Mouse (Mus musculus) embryo, embryonic 11 days (tissue): ENCODE measurements around the gene Gprc5a.
A peak's percentile ranks its signal among the peaks of the same experiment; 100 is the strongest.

Experiments used
- DNase-seq: peaks from one replicate; pipeline ENCODE4 v3.0.0-alpha.2; 2015

Gprc5a gene

DNA sequence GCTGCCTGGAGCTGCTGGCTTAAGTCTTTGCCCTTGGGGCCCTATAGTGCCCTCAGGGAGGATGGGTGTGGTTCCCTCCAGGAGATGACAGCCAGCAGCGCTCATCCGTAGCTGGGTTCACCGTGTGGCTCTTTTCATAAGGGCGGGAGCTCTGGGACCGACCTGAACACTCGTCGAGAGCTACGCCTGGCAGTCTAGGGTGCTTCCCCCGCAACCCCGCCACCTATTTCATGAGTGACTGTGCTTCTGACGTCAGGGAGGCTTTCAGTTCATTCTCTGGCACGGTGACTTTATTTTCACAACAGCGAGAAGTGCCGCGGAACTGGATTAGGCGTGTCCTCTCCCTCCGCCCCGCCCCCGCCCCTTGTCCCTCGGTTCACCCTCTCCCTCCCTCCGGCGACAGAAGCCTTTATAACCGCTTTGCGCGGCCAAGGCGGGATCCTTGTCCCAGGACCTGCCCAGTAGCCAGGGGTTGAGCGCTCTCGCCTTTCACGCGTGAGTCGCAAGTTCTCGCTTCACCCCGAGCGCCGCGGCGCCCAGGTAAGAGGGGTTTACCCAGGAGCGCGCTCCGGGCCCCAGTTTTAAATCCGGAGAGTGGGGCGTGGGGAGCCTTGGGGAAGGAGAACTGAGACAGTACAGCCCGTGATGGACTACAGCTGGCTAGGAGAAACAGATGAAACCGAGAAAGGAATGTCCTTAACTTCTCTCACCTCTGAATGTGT is at the start of gene Gprc5a:
TSS of gene Gprc5a (plus strand) at position 416 of the 722 bp plus-strand sequence.
- DNase-seq = peak; percentile 84

DNA sequence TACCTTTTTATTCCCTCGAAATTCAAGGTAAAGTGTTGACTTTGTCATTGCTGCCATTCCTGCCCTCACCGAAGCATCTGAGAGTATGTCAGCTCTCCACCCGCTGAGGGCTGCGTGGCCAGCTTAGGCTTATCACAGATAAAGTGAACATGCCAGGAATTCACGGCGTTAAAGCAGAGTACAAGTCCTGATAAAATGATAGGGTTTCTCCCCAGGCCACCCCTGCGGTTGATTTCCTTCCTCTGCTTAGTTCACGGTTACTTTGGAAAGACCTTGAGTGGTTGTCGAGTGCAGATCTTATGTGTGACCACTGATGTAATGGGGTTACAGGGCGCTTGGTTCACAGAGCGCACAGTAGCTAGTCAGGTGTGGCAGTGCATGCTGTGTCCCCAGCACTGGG is 48.2 kb upstream of the Gprc5a start:
- no peak for DNase-seq

DNA sequence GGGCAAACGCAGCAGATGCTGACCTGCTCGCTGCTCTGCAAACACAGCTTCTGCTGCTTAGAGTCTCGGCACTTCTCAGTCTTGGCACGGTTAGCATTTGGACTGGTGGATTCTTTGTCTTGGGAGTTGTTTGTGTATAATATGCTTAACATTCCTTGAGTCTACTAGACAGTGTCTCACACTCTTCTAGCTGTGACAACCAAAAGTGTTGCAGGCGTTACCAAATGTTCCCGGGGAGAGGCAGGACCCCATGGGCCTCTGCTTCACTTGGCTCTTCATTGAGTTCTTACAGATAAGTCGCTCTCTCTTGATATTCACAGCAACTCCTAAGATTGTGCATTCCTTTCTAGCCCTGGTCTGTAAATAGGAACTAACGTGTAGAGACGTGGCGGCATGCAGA is 45.9 kb upstream of the Gprc5a start:
- no peak for DNase-seq

DNA sequence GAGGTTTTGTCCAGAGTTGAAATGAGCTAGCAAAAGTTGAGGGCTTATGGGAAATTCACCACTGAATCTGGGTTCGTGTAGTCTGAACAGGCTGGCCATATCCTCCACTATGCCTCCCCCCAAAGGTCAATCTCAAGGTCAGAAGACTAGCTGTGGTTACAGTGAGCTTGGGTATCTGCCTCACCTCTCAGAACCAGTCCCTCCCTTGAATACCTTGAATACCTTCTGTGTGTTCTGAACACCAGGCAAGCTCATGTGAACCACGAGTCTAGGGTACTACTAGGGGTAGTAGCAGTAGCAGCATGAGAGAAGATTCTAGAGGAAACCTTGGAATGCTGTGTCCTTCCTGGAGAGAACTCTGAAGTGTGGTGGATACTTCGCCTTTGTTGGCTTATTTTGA is 43.8 kb upstream of the Gprc5a start:
- DNase-seq = no peak

DNA sequence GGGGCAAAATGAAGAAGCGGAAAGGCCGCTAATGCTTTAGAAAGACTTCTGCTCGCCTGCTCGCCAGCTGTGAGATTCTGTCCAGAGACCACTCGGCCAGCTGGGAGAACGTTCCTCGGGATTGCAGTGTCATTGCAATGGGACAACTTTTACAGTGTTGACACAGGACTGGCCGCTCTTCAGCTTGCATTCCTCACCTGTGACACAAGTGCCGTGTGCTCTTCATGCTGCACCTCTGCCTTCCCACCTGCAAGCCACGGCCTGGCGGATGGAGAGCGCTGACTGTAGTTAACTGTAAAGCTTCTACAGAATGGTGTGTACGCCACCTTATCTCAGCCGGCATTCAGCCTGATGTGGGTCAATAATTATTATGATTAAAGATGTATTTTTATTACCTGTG is 42.1 kb upstream of the Gprc5a start:
- DNase-seq = no peak

DNA sequence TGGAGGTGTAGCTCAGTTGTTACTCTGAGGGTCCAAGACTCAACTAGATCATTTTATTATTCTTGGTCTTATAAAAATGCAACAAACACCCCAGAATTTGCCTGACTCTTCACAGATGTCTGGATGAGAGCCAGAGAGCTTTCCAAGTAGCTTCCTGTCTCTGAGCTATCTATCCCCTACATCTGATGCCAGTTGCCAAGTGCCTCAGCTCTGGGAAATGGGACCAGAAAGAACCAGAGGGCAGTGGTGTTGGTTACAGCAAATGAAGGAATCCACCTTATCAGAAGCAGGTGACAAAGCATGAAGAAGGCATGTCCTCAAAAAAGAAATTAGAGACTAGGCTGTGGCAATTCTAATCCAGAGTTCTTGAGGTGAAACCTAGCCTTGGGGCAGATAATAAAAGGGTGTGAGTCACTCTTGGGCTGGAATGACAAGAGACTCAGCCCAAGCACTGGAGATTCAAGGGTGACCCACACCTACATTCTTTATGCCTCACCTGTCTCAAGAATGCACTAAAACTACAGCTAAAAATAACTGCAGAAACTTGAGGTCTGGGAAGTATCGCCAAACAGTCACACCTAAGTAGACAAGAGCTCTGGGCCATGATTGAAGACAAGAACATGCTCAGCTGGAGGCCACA is 40.5 kb upstream of the Gprc5a start:
- no peak for DNase-seq

DNA sequence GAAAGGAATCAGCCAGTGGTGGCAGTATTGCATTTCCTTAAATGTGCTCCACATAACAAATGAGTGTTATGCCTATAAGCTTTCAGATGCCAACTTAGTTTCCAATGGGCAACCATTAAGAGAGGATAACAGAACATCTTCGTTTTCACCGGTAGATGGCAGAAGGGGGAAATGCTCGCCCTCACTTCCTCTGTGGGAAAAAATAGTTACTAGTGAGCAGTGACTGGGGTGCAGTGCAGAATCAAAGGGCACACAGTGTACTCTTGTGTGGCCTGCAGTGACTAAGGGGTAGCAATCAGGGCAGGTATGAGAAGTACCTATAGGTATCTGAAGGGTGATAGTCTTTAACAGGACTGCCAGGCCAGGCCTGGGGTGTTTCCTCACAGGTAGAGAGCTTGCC is 39.2 kb upstream of the Gprc5a start:
- peak; percentile 42 for DNase-seq

DNA sequence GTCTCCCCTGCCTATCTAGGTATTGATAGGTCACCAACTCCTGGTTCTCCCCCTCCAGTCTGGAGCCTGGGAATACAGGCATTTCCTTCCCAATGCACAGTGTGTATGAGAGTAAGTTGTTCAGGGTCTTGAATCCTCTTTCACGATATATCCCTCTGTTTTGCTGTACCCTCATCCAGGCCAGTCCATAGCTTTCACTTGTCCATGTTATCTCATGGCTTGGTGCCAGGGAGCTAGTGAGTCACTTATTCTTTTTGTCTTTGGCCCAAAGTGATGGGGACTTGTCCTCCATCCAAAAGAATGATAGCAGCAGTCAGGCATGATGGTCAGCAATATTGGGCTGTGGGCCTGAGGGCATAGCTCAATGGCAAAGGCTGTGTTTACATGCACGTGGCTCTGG is 38.7 kb upstream of the Gprc5a start:
- DNase-seq = no peak

DNA sequence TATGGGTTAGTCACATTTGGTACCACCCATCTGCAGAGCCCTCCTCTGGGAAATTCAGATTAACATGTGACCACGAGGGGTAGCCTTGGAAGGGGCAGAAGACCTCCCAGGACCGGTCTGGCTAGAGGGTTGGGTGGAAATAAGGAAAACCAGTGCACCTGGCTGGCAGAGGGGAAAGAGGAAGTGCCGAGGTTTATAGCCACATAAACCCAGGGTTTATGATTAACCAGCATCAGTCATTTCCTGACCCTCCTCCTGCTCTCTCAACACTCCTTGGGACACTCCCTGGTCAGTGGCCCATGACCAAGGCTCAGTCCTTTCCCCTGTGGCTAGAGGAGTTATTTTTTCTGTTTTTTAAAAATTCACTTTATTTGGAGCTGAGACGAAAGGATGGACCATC is 36.2 kb upstream of the Gprc5a start:
- DNase-seq = no peak

DNA sequence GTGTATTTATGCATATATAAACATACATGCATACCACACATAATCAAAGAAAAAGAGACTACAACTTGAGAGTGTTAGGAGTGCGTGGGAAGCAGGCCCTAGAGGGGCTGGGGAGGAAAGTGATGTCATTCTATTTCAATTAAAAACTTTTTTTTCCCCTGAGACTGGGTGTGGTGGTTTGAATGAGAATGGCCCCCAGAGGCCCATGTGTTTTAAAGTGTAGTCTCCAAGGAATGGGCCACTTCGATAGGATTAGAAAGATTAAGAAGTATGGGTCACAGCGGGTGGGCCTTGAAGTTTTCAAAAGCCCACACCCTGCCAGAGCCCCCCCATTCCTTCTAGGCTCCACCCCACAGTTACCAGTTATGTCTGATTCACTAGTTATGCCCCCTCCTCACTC is 26.8 kb upstream of the Gprc5a start:
- no peak for DNase-seq

DNA sequence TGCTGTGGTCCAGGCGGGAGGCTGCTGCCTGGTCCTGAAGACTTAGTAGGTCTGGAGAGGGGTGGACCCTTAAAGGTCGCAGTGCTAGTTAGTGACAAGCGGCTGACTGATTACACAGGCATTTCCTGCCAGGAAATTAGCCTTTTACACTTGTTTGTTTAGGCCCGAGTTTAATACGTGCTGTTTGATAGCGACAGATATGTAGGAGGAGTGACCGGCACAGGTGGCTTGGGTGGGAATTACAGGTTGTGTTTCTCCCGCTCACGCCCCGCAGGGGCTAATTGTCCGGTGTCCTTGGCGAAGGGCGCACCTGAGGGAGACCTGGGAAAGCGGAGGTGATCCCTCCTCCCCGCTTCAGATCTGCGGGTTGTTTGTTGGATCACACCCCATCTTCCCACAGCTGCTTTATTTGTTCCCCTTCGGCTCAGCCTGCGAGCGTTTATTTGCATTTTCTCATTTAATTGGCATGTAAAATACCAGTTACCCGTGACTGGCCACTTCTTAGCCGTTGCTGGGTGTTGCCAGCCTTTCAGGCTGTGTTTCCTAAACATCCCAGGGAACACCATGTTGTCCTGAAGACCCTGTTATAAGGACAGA is 25.1 kb upstream of the Gprc5a start:
- DNase-seq = peak; percentile 16

DNA sequence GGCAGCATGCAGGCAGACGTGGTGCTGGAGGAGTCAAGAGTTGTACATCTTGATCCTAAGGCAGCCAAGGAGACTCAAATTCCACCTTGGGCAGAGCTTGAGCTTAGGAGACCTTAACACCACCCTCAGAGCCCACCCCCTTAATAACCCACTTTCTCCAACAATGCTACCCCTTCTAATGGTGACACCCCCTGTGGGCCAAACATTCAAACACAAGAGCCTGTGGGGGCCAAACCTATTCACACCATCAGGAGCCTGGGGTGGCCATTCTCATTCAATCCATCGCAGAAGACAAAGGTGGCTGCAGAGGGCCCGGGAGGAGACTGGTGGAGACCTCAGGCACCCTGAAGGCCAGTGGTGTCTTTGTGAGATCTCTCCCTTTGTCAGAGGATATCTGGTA is 23.5 kb upstream of the Gprc5a start:
- DNase-seq = no peak

DNA sequence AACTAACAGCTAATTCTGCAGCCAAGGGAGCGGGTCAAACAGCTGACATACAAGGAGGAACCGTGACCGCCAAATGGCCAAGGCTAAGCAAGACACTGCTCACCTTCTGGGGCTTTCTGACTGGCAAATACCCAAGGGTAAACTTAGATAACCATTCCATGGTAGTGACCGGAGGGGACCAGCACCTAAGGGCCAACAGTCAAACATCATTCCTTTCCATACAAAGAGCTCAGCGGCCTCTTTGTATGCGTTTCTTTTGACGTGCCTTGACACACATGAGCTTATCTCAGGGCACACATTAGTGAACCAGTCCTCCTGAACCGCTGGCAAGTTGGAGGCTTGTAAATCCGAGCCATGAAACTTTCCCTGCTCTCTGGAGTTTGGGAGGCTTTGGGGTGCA is 18.2 kb upstream of the Gprc5a start:
- DNase-seq = no peak

DNA sequence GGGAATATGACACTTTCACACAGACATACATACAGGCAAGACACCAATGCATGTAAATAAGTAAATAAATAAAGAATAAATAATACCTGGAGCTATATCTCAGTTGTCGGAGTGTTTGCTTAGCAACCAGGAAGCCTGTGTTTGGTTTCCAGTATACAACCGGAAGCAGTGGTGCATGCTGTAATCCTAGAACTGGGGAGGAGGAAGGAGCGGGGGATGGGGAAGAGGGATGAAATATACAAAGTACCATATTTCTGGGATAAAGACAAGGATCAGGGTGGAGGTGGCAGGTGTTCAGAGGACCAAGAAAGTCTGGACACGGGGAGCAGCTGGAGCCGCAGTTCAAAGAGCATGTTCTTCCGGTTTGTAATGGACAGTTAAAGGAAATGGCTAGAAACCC is 16.9 kb upstream of the Gprc5a start:
- no peak for DNase-seq

DNA sequence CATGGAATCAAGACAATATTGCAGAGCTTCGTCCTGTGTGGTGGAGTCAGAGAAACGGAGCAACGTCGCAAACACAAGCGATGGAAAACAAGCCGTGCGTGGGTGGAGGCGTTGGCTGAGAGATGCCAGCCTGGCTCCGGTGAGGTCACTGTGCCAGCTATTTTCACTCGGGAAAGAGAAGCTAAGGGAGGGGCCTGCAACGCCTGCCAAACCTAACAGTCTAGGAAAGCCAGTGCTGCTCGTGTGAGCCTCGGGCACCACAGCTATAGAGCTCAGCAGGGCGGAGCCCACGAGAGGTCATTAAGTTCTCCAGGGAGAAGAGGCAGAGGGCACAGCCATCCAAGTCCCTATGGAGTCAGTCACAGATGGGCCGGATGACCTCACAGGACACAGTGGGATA is 16.5 kb upstream of the Gprc5a start:
- no peak for DNase-seq

DNA sequence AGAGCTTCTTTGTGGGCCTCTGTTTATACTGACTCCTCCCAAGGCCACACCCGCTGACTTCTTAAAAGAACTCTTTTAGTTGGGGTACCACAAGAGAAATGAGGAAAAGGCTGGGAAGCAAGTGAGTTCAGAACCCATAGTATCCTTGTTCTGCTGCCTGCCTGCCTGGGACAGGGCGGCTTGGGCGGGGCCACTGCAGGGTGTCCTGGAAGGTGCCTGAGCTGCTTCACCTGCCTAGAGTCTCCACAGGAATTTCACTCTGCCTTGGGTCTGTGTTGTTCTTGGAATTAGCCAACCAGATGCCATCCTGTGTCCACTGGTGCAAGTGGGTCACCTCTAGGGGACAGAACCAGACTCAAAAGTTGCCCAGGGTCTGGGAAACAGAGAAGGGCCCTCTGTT is 11.7 kb upstream of the Gprc5a start:
- no peak for DNase-seq

DNA sequence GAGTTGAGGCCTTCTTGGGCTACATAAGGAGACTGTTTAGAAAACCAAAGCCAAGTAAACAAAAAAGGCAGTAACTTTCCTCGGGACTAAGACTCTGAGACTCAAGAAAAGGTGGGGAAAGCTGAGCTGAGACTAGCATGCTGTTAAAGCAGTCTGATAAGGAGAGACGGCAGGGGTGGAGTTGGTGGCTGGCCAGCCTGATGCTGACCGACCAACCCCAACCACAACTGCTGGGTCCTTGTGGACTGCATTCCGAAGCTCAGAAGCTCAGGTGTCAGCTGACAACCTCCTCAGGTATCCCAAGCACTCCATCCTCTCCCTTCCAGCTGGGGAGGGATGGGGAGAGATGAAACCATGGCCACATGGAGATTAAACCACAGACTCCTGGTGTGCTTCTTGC is 9.6 kb upstream of the Gprc5a start:
- DNase-seq = no peak

DNA sequence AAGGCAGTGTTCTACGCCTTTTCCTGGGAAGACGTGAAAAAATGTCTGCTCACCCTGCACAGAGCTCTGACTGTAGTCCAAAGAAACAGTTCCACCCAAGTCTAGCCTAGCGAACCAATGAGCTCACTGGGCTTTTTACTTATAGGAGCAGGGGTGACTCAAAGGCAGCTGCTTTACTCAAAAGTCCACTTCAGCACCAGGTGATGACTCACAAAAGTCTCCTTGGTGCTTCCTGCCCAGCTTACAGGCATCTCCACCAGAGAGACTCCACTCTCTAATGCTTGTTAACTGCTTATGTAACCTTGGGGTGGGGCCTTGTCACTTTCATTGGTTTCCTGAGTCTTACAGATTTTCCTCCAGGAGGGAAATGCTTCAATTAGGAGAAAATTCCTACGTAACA is 4.7 kb upstream of the Gprc5a start:
- no peak for DNase-seq

DNA sequence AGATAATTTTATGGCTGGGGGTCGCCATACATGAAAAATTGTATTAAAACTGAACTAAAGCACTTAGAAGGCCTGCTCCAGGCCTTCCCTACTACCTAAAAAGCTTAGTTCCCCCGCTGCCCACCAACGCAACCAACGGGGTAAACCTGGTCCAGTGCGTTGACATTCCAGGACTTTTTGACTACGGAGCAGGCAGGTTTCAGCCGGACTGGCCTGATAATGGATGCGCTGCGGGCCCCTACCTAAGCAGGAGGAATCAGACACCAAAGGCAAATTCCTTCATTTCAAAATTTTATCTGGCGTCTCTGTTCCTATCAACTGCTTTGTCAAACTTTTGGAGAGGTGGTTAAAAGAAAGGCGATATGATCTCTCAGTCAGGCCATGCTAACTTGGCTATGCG is 830 bp upstream of the Gprc5a start:
- DNase-seq = no peak

DNA sequence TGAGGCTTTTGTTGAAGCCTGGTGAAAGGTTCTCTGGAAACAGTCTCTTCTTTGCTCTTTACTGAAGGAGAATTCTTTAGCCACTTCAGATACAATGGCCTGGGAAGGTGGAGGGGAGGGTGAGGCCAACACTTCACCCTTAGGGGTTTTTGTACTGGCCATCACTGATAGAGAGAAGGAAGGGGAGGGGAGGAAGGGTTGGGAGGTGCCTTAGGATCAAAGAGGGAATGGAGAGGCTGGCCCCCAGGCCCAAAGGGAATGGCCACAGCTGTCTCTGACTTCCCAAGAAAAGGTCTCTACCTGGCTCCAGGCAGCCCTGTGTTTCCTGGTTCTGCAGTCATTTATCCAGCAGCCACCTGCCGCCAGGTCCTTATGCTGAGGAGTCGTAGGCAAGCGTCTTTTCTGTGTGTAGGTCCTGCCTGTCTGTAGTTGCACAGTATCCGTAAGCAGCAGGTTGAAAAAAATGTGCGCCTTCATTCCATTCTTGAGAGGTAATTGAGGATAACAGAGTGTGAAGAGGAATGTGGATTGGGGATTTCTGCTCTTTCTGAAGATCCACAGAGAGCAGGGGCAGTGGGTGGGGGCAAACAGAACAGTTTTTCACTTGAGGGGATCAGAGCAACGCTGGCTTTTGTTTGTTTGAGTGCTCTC is 1.5 kb downstream of the Gprc5a start:
- DNase-seq = no peak

DNA sequence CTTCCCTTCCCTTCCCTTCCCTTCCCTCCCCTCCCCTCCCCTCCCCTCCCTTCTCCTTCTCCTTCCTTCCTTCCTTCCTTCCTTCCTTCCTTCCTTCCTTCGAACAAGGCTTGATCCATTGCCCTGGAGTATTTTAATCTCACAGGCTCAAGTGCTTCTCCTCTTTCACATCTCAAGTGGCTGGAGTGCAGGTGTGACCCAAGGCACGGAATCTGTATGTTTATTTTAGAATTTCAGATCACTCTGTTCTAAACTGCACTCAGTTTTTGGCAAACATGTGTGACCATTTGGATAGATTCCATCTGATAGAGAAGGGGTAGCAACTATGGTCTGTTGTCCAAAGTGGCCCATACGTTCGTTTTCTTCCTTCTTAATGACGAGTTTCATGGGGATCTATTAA is 2.8 kb downstream of the Gprc5a start:
- DNase-seq = no peak

DNA sequence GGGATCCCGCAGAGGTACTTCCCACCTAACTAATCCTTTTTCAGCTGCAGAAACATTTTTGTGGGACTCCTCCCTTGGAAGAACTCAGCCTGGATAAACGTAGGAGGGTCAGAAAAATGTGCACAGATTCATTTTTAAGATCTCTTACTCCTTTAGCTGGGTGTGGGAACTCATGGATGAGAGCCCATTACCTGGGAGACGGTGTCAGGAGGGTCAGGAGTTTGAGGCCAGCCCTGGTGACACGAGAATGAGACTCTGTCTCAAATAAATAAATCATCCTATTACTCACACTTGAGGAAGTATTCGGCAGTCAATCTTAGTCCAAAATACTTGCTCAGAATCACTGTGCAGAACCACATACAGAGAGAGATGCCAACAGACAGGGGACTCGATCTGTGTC is 4.4 kb downstream of the Gprc5a start:
- DNase-seq = no peak

DNA sequence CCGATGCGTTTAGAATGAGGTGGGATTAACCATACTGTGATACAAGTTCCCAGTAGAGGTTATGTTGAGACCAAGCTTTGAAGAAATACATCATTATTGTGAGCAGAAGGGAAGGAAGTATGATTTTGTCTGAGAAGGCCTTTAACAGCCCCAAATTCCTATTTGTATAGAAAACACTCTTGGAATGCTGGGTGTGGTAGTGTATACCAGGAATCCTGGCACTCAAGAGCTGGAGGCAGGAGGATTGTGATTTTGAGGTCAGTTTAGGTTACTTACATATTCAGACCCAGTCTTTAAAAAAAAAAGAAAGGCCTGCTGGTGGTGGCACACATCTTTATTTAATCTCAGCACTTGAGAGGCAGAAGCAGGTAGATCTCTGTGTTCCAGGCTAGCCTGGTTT is 4.9 kb downstream of the Gprc5a start:
- DNase-seq = no peak

DNA sequence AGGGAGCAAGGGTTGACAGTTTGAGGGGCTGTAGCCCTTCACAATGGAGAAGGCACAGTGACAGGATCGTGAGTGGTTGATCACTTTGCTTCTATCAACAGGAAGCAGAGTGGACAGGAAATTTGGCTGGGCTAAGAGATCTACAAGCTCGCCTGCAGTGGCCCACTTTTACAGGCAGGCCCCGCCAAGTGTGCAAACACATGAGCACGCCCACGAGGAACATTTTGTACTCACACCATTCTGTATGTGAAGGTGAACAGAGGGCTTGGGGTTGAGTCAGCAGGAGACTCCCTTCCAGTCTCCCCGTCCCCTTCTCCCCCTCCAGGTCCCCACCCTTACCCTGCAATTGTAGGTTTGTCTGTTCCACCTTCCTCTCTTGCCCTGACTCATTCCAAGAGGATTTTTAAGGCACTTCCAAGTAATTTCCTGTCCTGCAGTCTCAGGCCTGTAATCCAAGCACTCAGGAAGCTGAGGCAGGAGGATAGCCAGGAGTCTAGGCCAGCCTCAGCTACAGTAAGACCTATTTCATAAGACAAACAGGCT is 9.0 kb downstream of the Gprc5a start:
- DNase-seq = no peak
